Comparison of ENCODE assay signal across 8 mouse cellular contexts in genomic region chr9:53247516-53247915, GRCm38 (mm10). TPM values are rescaled to one million over a fixed set of nuclear protein-coding genes. Genes with fewer than 3 reads are reported as not detected.
A peak's percentile ranks its signal among the peaks of the same experiment; 100 is the strongest.
DNase-seq lines count a peak whose midpoint lies in the region; ATAC-seq and TF ChIP-seq lines count a peak whose summit lies in the region.

No protein-coding gene starts in this region.

- no peaks in the 10 kb centered on the region for H3K27me3 ChIP-seq in heart, embryonic 14.5 days (ENCODE audit: control insufficient read depth, insufficient read depth, low read length)
- no peaks in the 10 kb centered on the region for H3K27me3 ChIP-seq in ES-Bruce4 (ENCODE audit: control insufficient read depth, insufficient read depth, low read length, poor library complexity, severe bottlenecking)
- no peaks in the 10 kb centered on the region for H3K27me3 ChIP-seq in limb, embryonic 14.5 days (ENCODE audit: control insufficient read depth, insufficient read depth, low read length)
- no peaks in the 10 kb centered on the region; the same call in 1 of the 2 replicates for H3K27me3 ChIP-seq in neural tube, embryonic 13.5 days

- H3K36me3 ChIP-seq in heart, embryonic 14.5 days (ENCODE audit: control insufficient read depth, insufficient read depth, low read length), result no peaks in the 10 kb centered on the region
- H3K36me3 ChIP-seq in ES-Bruce4 (ENCODE audit: control insufficient read depth, insufficient read depth, low read length, poor library complexity, severe bottlenecking), result no peaks in the 10 kb centered on the region
- no peaks in the 10 kb centered on the region for H3K36me3 ChIP-seq in limb, embryonic 14.5 days (ENCODE audit: control insufficient read depth, insufficient read depth, low read length)
- H3K36me3 ChIP-seq in neural tube, embryonic 13.5 days, result no peaks in the 10 kb centered on the region

- no peak for ATAC-seq in heart, embryonic 14.5 days (ENCODE audit: insufficient number of reproducible peaks, insufficient read depth, low FRiP score, low read depth)
- ATAC-seq in erythroid progenitor cell, adult 5-6 weeks (replicated peaks; ENCODE audit: low FRiP score, poor library complexity, severe bottlenecking), result peak; percentile 41
- peak; percentile 6; the same call in 1 of the 2 replicates for ATAC-seq in limb, embryonic 14.5 days (ENCODE audit: low FRiP score, low read depth)
- peak; percentile 63 for ATAC-seq in neural tube, embryonic 13.5 days (ENCODE audit: low read depth)

- H3K27ac ChIP-seq in heart, embryonic 14.5 days (replicated peaks in 1 of 2; ENCODE audit: control insufficient read depth in 1 of 2, insufficient read depth in 1 of 2, low read depth in 2 of 2, low read length in 2 of 2), result no peak overlapping the region
- no peak overlapping the region for H3K27ac ChIP-seq in ES-Bruce4 (ENCODE audit: insufficient read depth, low read length)
- no peak overlapping the region; the same call in 1 of the 2 replicates for H3K27ac ChIP-seq in limb, embryonic 14.5 days (replicated peaks; ENCODE audit: low read depth, low read length)
- H3K27ac ChIP-seq in neural tube, embryonic 13.5 days (replicated peaks), result peak overlapping the region; percentile 46; the same call in 1 of the 2 replicates

- H3K4me2 ChIP-seq in heart, embryonic 14.5 days (ENCODE audit: low read length), result peak overlapping the region; percentile 75
- H3K4me2 ChIP-seq in limb, embryonic 14.5 days (replicated peaks; ENCODE audit: low read depth, low read length, severe bottlenecking), result peak overlapping the region; percentile 95
- H3K4me2 ChIP-seq in neural tube, embryonic 13.5 days, result peak overlapping the region; percentile 95

- H3K4me3 ChIP-seq in heart, embryonic 14.5 days (ENCODE audit: control insufficient read depth in 1 of 2, insufficient read depth in 1 of 2, low read depth in 1 of 2, low read length in 2 of 2), result peak overlapping the region; percentile 74
- peak overlapping the region; percentile 80 for H3K4me3 ChIP-seq in ES-Bruce4 (ENCODE audit: low read depth, low read length)
- peak overlapping the region; percentile 83 for H3K4me3 ChIP-seq in limb, embryonic 14.5 days (replicated peaks; ENCODE audit: low read length)
- H3K4me3 ChIP-seq in neural tube, embryonic 13.5 days, result peak overlapping the region; percentile 91

- TF ChIP-seq CTCF in ES-Bruce4 (IDR thresholded peaks at IDR 0.05; ENCODE audit: low read depth, low read length), result no peak

- TF ChIP-seq POLR2A in ES-Bruce4 (IDR thresholded peaks at IDR 0.05; ENCODE audit: insufficient read depth, low read length), result no peak
- TF ChIP-seq POLR2A in limb, embryonic 14.5 days (IDR thresholded peaks at IDR 0.05; ENCODE audit: borderline replicate concordance, extremely low read depth, insufficient read depth, insufficient read length), result no peak

- H3K4me1 ChIP-seq in heart, embryonic 14.5 days (ENCODE audit: control insufficient read depth in 2 of 2, insufficient read depth in 2 of 2, low read length in 2 of 2), result peaks cover 2 to 10% of the 10 kb centered on the region in 2 experiments
- no peaks in the 10 kb centered on the region for H3K4me1 ChIP-seq in ES-Bruce4 (ENCODE audit: control insufficient read depth, insufficient read depth, low read length)
- peaks cover 9% of the 10 kb centered on the region for H3K4me1 ChIP-seq in limb, embryonic 14.5 days (ENCODE audit: control insufficient read depth, insufficient read depth, low read length)
- H3K4me1 ChIP-seq in neural tube, embryonic 13.5 days (replicated peaks), result peaks cover 25% of the 10 kb centered on the region

- intact Hi-C loops in heart, postnatal 36 days (cut with DNase I), result loop anchor here (5.0 kb wide), 2 partner anchors 290 to 420 kb away; partner anchors contain the start of genes Atm and Npat

- no peak for DNase-seq in heart, postnatal 36 days
- DNase-seq in limb, embryonic 14.5 days (ENCODE audit: low spot score), result no peak
- no peak for DNase-seq in urinary bladder, postnatal 25 days (ENCODE audit: low spot score)
- DNase-seq in ovary, postnatal 36 days (ENCODE audit: low spot score), result no peak

- peak overlapping the region; percentile 85 for H3K9ac ChIP-seq in heart, embryonic 14.5 days (ENCODE audit: low read length)
- peak overlapping the region; percentile 59 for H3K9ac ChIP-seq in ES-Bruce4 (ENCODE audit: low read depth, poor library complexity, severe bottlenecking)
- peak overlapping the region; percentile 75 for H3K9ac ChIP-seq in limb, embryonic 14.5 days (ENCODE audit: low read depth, low read length, severe bottlenecking)
- peak overlapping the region; percentile 82 for H3K9ac ChIP-seq in neural tube, embryonic 13.5 days

- H3K9me3 ChIP-seq in heart, embryonic 14.5 days (ENCODE audit: control insufficient read depth, low read length), result no peaks in the 10 kb centered on the region
- no peaks in the 10 kb centered on the region for H3K9me3 ChIP-seq in ES-Bruce4 (replicated peaks; ENCODE audit: control insufficient read depth, insufficient read depth, low read length, poor library complexity, severe bottlenecking)
- no peaks in the 10 kb centered on the region for H3K9me3 ChIP-seq in limb, embryonic 14.5 days (ENCODE audit: control insufficient read depth, low read length)
- no peaks in the 10 kb centered on the region for H3K9me3 ChIP-seq in neural tube, embryonic 13.5 days

- no peak for TF ChIP-seq EP300 in ES-Bruce4 (IDR thresholded peaks at IDR 0.05; ENCODE audit: insufficient read depth, low read depth, low read length)

- under 1% methylated on average over 23 of the region's 23 CpGs for WGBS in heart, embryonic 14.5 days
- WGBS in limb, embryonic 14.5 days, result under 1% methylated on average over 23 of the region's 23 CpGs
- under 1% methylated on average over 23 of the region's 23 CpGs for WGBS in neural tube, embryonic 13.5 days

RNA-seq across cellular contexts. Expression of gene Ddx10, which starts 0.3 kb away (rescaled TPM):
- polyA plus RNA-seq in heart, embryonic 14.5 days (2014; fragmentation: Nextera tagmentation; extraction: Ambion mirVana), result 17.3 and 17.6 TPM in 2 replicates
- total RNA-seq in heart, postnatal 36 days (2021), result 10 to 100 TPM; 10.0 to 11.6 TPM
- 56.3 and 59.9 TPM in 2 replicates for polyA plus RNA-seq in ES-Bruce4 (2011; ENCODE audit: insufficient read depth, insufficient read length, low read depth, missing spikeins)
- total RNA-seq in erythroid progenitor cell, adult 5-6 weeks (2015; ENCODE audit: low replicate concordance), result 4.0 and 14.7 TPM in 2 replicates
- total RNA-seq in erythroid progenitor cell, adult 5-6 weeks (2017; ENCODE audit: low replicate concordance), result 3.4 and 4.0 TPM in 2 replicates
- 8.5 and 14.3 TPM in 2 replicates for polyA plus RNA-seq in limb, embryonic 14.5 days (2012; rRNA removed)
- 26.9 and 27.4 TPM in 2 replicates for polyA plus RNA-seq in limb, embryonic 14.5 days (2014; fragmentation: Nextera tagmentation; extraction: Ambion mirVana)
- polyA plus RNA-seq in neural tube, embryonic 13.5 days (2015; fragmentation: Nextera tagmentation; extraction: Ambion mirVana), result 26.6 and 26.7 TPM in 2 replicates

RNA-seq across cellular contexts. Expression of gene Exph5, which starts 54.0 kb away (rescaled TPM):
- 0.22 and 0.39 TPM in 2 replicates for polyA plus RNA-seq in heart, embryonic 14.5 days (2014; fragmentation: Nextera tagmentation; extraction: Ambion mirVana)
- total RNA-seq in heart, postnatal 36 days (2021), result under 1 TPM; 0.30 to 0.44 TPM
- 0.40 and 0.64 TPM in 2 replicates for polyA plus RNA-seq in ES-Bruce4 (2011; ENCODE audit: insufficient read depth, insufficient read length, low read depth, missing spikeins)
- not detected in 2 replicates for total RNA-seq in erythroid progenitor cell, adult 5-6 weeks (2015; ENCODE audit: low replicate concordance)
- not detected in 2 replicates for total RNA-seq in erythroid progenitor cell, adult 5-6 weeks (2017; ENCODE audit: low replicate concordance)
- polyA plus RNA-seq in limb, embryonic 14.5 days (2012; rRNA removed), result 0.29 and 0.47 TPM in 2 replicates
- polyA plus RNA-seq in limb, embryonic 14.5 days (2014; fragmentation: Nextera tagmentation; extraction: Ambion mirVana), result 1.9 and 2.3 TPM in 2 replicates
- 0.08 and 0.10 TPM in 2 replicates for polyA plus RNA-seq in neural tube, embryonic 13.5 days (2015; fragmentation: Nextera tagmentation; extraction: Ambion mirVana)
